Mouse (Mus musculus): Measurements from ENCODE around the gene Tbc1d2b.

DNA sequence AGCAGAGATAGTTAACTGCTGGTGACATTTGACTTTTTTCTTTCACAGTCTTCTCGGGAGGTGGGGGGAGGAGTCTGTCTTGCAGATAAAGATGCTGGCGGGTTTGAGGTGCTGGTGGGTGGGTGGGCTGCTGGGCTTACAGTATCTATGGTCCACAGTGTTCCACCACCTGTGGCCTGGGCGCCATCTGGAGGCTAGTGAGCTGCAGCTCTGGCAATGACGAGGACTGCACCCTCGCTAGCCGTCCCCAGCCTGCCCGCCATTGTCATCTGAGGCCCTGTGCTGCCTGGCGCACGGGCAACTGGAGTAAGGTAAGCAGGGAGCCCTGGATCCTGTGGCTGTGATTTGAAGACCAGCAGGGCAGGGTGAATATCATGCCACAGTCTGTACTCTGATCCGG is 75.6 kb downstream of the Tbc1d2b start:
- TF ChIP-seq MAX (IDR thresholded peaks at IDR 0.05; ENCODE audit: low read depth), result no peak
- TF ChIP-seq E2F4 (IDR thresholded peaks at IDR 0.05; ENCODE audit: insufficient read depth), result no peak
- TF ChIP-seq POLR2A (IDR thresholded peaks at IDR 0.05; ENCODE audit: insufficient read length, low read depth), result no peak
- no peak for TF ChIP-seq TCF12 (IDR thresholded peaks at IDR 0.05; ENCODE audit: insufficient read depth, poor library complexity, severe bottlenecking)
- TF ChIP-seq USF1 (IDR thresholded peaks at IDR 0.05; ENCODE audit: low read depth), result no peak
- no peak for TF ChIP-seq POLR2AphosphoS2 (IDR thresholded peaks at IDR 0.05; ENCODE audit: insufficient read length, low read depth)
